Mouse (Mus musculus): ENCODE measurements around the gene Gm17428. TPM values are rescaled to one million over a fixed set of nuclear protein-coding genes. Genes with fewer than 3 reads are reported as not detected.

Gene Gm17428
- total and polyA plus RNA-seq, 3 experiments: not detected

DNA sequence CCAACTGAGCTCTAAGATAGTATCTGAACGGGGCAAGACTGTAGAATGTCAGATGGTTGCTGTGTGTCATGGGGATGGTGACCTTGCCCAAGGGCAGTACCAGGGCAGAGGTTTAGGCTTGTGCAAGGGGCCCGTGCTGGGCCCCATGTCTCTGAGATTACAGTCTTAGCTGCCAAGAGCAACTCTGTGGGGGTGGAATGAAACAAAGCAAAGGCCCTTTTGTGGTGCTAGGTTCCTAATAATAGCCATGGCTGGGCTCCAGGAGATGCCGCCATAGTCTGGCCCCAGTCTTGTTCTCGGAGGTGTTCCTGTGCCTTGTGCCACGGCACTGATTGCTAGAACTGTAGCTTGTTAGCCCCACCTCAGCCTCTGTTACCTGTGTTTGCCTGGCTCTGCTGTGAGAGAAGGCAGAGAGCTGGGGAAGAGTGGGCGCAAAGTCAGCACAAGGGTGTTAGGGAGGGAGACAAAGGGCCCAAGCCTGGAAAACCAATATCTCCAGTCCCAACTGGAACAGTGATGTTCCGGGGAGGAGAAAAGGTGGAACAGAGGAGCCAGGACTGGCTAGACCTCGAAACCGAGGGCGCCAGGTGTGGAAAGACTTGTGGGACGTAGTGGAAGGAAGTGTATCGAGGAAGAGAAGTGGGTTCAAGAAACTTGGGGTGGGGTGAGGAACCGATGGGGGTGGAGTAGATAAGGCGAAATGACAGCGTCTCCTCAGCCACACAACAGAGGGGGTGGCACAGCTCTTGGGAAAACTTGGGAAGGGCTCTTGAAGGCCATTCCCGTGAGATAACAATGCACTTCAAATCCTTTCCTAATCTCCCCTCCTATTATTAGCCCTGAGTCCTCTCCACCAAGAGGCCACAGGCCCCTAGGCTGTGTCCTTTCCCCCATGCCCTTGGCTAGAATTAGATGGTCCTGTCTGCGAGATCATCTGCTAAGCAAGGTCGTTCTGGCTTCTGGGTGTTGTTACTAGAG lies 27.4 kb downstream of the Gm17428 start:
- Histone ChIP-seq H3K9ac (ENCODE audit: control insufficient read depth, low read depth, low read length, poor library complexity, severe bottlenecking) (no peak overlapping the region; the same call in 1 of the 2 replicates), H3K4me3 (ENCODE audit: control insufficient read depth in 1 of 2, insufficient read depth in 1 of 2, low read depth in 2 of 2, low read length in 2 of 2) (no peak overlapping the region), H3K27ac (ENCODE audit: control insufficient read depth, low read depth, low read length) (no peak overlapping the region), H3K4me1 (ENCODE audit: control insufficient read depth in 1 of 2, insufficient read depth in 2 of 2, low read length in 2 of 2) (peaks cover 2 to 38% of the 10 kb centered on the region in 2 experiments; a peak in 3 of 4 replicates), H3K79me2 (ENCODE audit: control insufficient read depth, insufficient read depth, low read length, poor library complexity) (no peaks in the 10 kb centered on the region), H3K9me3 (replicated peaks; ENCODE audit: insufficient read depth, low read length) (no peaks in the 10 kb centered on the region), H3K36me3 (ENCODE audit: control insufficient read depth in 1 of 2, insufficient read depth in 2 of 2, low read length in 2 of 2) (peaks cover 0 to 9% of the 10 kb centered on the region in 2 experiments; a peak in 2 of 4 replicates), H3K27me3 (ENCODE audit: control insufficient read depth in 1 of 2, insufficient read depth in 2 of 2, low read length in 2 of 2) (no peaks in the 10 kb centered on the region)
- no peak for TF ChIP-seq UBTF (IDR thresholded peaks at IDR 0.05; ENCODE audit: borderline replicate concordance, insufficient read depth, low read depth, low read length)
- TF ChIP-seq GATA1 (IDR thresholded peaks at IDR 0.05; ENCODE audit: low read depth, low read length): peak; percentile 40; the same call in 1 of the 2 replicates
- no peak for TF ChIP-seq POLR2A (IDR thresholded peaks at IDR 0.05; ENCODE audit: control insufficient read depth in 1 of 2, insufficient read depth in 1 of 2, low read depth in 1 of 2, low read length in 2 of 2, poor library complexity in 1 of 2)
- peak; percentile 26 for DNase-seq (ENCODE audit: low read depth, low spot score)

DNA sequence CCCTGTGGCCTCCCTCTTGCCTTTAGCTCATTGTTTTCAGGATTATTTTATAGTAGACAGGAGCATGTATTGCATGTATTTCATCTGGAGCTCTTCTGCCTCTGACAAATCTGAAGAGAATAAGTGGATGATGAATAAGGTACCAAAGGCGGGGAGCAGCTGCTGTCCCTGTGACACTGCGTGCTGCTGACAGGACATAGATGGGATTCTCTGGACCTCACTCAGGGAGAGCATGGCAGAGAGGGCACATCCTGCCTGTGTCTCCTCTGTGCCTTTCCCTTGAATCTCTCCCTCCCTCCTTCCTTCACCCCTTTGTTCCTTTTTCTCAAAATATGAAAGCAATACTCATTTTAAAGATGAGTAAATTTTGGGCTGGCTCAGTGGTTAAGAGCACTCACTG lies 28.8 kb downstream of the Gm17428 start:
- Histone ChIP-seq H3K79me2 (ENCODE audit: control insufficient read depth, insufficient read depth, low read length, poor library complexity) (no peaks in the 10 kb centered on the region), H3K36me3 (ENCODE audit: control insufficient read depth in 1 of 2, insufficient read depth in 2 of 2, low read length in 2 of 2) (peaks cover 0 to 9% of the 10 kb centered on the region in 2 experiments; a peak in 2 of 4 replicates), H3K4me3 (ENCODE audit: control insufficient read depth in 1 of 2, insufficient read depth in 1 of 2, low read depth in 2 of 2, low read length in 2 of 2) (no peak overlapping the region), H3K27ac (ENCODE audit: control insufficient read depth, low read depth, low read length) (no peak overlapping the region), H3K9me3 (replicated peaks; ENCODE audit: insufficient read depth, low read length) (no peaks in the 10 kb centered on the region), H3K27me3 (ENCODE audit: control insufficient read depth in 1 of 2, insufficient read depth in 2 of 2, low read length in 2 of 2) (no peaks in the 10 kb centered on the region), H3K4me1 (ENCODE audit: control insufficient read depth in 1 of 2, insufficient read depth in 2 of 2, low read length in 2 of 2) (peaks cover 2 to 38% of the 10 kb centered on the region in 2 experiments; a peak in 3 of 4 replicates), H3K9ac (ENCODE audit: control insufficient read depth, low read depth, low read length, poor library complexity, severe bottlenecking) (no peak overlapping the region)
- TF ChIP-seq CHD2 (IDR thresholded peaks at IDR 0.05; ENCODE audit: low read length): no peak
- no peak for DNase-seq (ENCODE audit: low read depth, low spot score)

DNA sequence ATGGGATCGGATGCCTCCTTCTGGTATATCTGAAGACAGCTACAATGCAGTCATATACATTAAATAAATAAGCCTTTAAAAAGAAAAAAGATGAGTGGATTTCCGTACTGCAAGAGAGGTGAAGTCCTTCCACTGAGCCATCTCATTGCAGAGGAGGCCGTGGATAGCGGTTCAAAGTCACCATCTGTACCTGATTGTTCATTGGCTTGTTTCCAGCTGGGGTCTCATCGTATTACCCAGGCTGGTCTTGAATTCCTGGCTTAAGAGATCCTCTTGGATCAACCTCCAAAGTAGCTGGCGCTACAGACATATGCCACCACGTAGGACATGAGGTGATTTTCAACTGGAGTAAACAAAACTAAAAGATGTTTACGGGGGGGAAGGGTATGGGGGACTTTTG lies 29.2 kb downstream of the Gm17428 start:
- Histone ChIP-seq H3K27me3 (ENCODE audit: control insufficient read depth in 1 of 2, insufficient read depth in 2 of 2, low read length in 2 of 2) (no peaks in the 10 kb centered on the region), H3K9ac (ENCODE audit: control insufficient read depth, low read depth, low read length, poor library complexity, severe bottlenecking) (no peak overlapping the region), H3K4me1 (ENCODE audit: control insufficient read depth in 1 of 2, insufficient read depth in 2 of 2, low read length in 2 of 2) (peaks cover 2 to 38% of the 10 kb centered on the region in 2 experiments; a peak in 3 of 4 replicates), H3K9me3 (replicated peaks; ENCODE audit: insufficient read depth, low read length) (no peaks in the 10 kb centered on the region), H3K79me2 (ENCODE audit: control insufficient read depth, insufficient read depth, low read length, poor library complexity) (no peaks in the 10 kb centered on the region), H3K27ac (ENCODE audit: control insufficient read depth, low read depth, low read length) (no peak overlapping the region), H3K36me3 (ENCODE audit: control insufficient read depth in 1 of 2, insufficient read depth in 2 of 2, low read length in 2 of 2) (peaks cover 0 to 9% of the 10 kb centered on the region in 2 experiments; a peak in 2 of 4 replicates), H3K4me3 (ENCODE audit: control insufficient read depth in 1 of 2, insufficient read depth in 1 of 2, low read depth in 2 of 2, low read length in 2 of 2) (no peak overlapping the region)
- TF ChIP-seq TAL1 (IDR thresholded peaks at IDR 0.05; ENCODE audit: low read length): no peak
- TF ChIP-seq CTCF (IDR thresholded peaks at IDR 0.05 in 2 of 3, conservative IDR thresholded peaks at IDR 0.05 in 1 of 3; ENCODE audit: control insufficient read depth in 1 of 3, insufficient read depth in 1 of 3, low read depth in 2 of 3, low read length in 3 of 3, poor library complexity in 1 of 3, severe bottlenecking in 1 of 3): no peak
- no peak for TF ChIP-seq ZMIZ1 (IDR thresholded peaks at IDR 0.05; ENCODE audit: low read depth, low read length)
- no peak for TF ChIP-seq POLR2AphosphoS2 (IDR thresholded peaks at IDR 0.05; ENCODE audit: low read length)
- TF ChIP-seq KAT2A (conservative IDR thresholded peaks at IDR 0.05; ENCODE audit: low read depth, low read length): no peak
- no peak for TF ChIP-seq GATA1 (IDR thresholded peaks at IDR 0.05; ENCODE audit: low read depth, low read length)
- TF ChIP-seq JUND (IDR thresholded peaks at IDR 0.05; ENCODE audit: low read depth, low read length): no peak
- no peak for TF ChIP-seq MAFK (IDR thresholded peaks at IDR 0.05; ENCODE audit: borderline replicate concordance, low read depth, low read length)
- TF ChIP-seq E2F4 (IDR thresholded peaks at IDR 0.05; ENCODE audit: borderline replicate concordance, low read depth, low read length): no peak
- no peak for TF ChIP-seq BHLHE40 (IDR thresholded peaks at IDR 0.05; ENCODE audit: borderline replicate concordance, low read depth, low read length)
- TF ChIP-seq TBP (IDR thresholded peaks at IDR 0.05; ENCODE audit: low read depth, low read length): no peak
- DNase-seq (ENCODE audit: low read depth, low spot score): no peak

Measured in MEL (cell line).